ENCODE assay signal across 8 mouse cellular contexts in genomic region chr5:43232149-43232479, GRCm38 (mm10). TPM values are rescaled to one million over a fixed set of nuclear protein-coding genes. Genes with fewer than 3 reads are reported as not detected.
DNase-seq lines count a peak whose midpoint lies in the region; ATAC-seq and TF ChIP-seq lines count a peak whose summit lies in the region.

No protein-coding gene starts in this region.

- WGBS in heart, embryonic 14.5 days: 3% methylated on average over 6 of the region's 6 CpGs
- WGBS in forebrain, embryonic 16.5 days: 1% methylated on average over 6 of the region's 6 CpGs
- 2% methylated on average over 6 of the region's 6 CpGs for WGBS in liver, embryonic 16.5 days (ENCODE audit: insufficient replicate concordance)

- peaks cover 2% of the 10 kb centered on the region in 2 experiments; a peak in 1 of 4 replicates for H3K4me1 ChIP-seq in heart, embryonic 14.5 days (ENCODE audit: control insufficient read depth in 2 of 2, insufficient read depth in 2 of 2, low read length in 2 of 2)
- H3K4me1 ChIP-seq in ES-E14 (ENCODE audit: control insufficient read depth in 2 of 2, insufficient read depth in 2 of 2, low read length in 2 of 2, poor library complexity in 1 of 2): peaks cover 0 to 7% of the 10 kb centered on the region in 2 experiments; a peak in 1 of 4 replicates
- peaks cover 6% of the 10 kb centered on the region for H3K4me1 ChIP-seq in forebrain, embryonic 16.5 days (replicated peaks; ENCODE audit: control insufficient read depth, insufficient read depth, low read length)
- H3K4me1 ChIP-seq in liver, embryonic 16.5 days (ENCODE audit: control insufficient read depth, low read depth, low read length): no peaks in the 10 kb centered on the region; the same call in 1 of the 2 replicates

- no peaks in the 10 kb centered on the region for H3K9me3 ChIP-seq in heart, embryonic 14.5 days (ENCODE audit: control insufficient read depth, low read length)
- H3K9me3 ChIP-seq in ES-E14 (ENCODE audit: control insufficient read depth, insufficient read depth, low read depth, low read length): no peaks in the 10 kb centered on the region
- H3K9me3 ChIP-seq in forebrain, embryonic 16.5 days (ENCODE audit: control insufficient read depth, low read length): no peaks in the 10 kb centered on the region
- H3K9me3 ChIP-seq in liver, embryonic 16.5 days (replicated peaks; ENCODE audit: control insufficient read depth, low read length): no peaks in the 10 kb centered on the region

- H3K9ac ChIP-seq in heart, embryonic 14.5 days (ENCODE audit: low read length): peak overlapping the region; percentile 98
- H3K9ac ChIP-seq in ES-E14 (ENCODE audit: insufficient read depth, low read depth, low read length, poor library complexity, severe bottlenecking): peak overlapping the region; percentile 49; the same call in 1 of the 2 replicates
- peak overlapping the region; percentile 97 for H3K9ac ChIP-seq in forebrain, embryonic 16.5 days (replicated peaks; ENCODE audit: low read depth, low read length)
- H3K9ac ChIP-seq in liver, embryonic 16.5 days (ENCODE audit: low read depth, low read length): peak overlapping the region; percentile 48

- H3K36me3 ChIP-seq in heart, embryonic 14.5 days (ENCODE audit: control insufficient read depth, insufficient read depth, low read length): no peaks in the 10 kb centered on the region
- H3K36me3 ChIP-seq in ES-E14 (ENCODE audit: control insufficient read depth, insufficient read depth, low read length, poor library complexity, severe bottlenecking): no peaks in the 10 kb centered on the region
- no peaks in the 10 kb centered on the region for H3K36me3 ChIP-seq in forebrain, embryonic 16.5 days (ENCODE audit: control insufficient read depth, insufficient read depth)
- no peaks in the 10 kb centered on the region for H3K36me3 ChIP-seq in liver, embryonic 16.5 days (ENCODE audit: control insufficient read depth, insufficient read depth)

- peak overlapping the region; percentile 93 to 100 for H3K4me3 ChIP-seq in heart, embryonic 14.5 days (ENCODE audit: control insufficient read depth in 1 of 2, insufficient read depth in 1 of 2, low read depth in 1 of 2, low read length in 2 of 2)
- peak overlapping the region; percentile 68 to 85 for H3K4me3 ChIP-seq in ES-E14 (ENCODE audit: insufficient read depth in 1 of 2, low read depth in 1 of 2, low read length in 2 of 2, poor library complexity in 1 of 2, severe bottlenecking in 1 of 2)
- peak overlapping the region; percentile 98 for H3K4me3 ChIP-seq in forebrain, embryonic 16.5 days (replicated peaks; ENCODE audit: low read length)
- peak overlapping the region; percentile 68 for H3K4me3 ChIP-seq in liver, embryonic 16.5 days (ENCODE audit: low read depth, low read length)

- in situ Hi-C loops in ES-E14 (cut with MboI; ENCODE audit: low sequenced_read_pairs in 2 of 2, unreplicated experiment in 2 of 2): no loop called here

- intact Hi-C loops in heart, postnatal 36 days (cut with DNase I): loop anchor here (2.0 to 10.0 kb wide), 4 partner anchors 123 to 553 kb away; no protein-coding TSS in a partner anchor

- H3K4me2 ChIP-seq in heart, embryonic 14.5 days (ENCODE audit: low read length): peak overlapping the region; percentile 68
- H3K4me2 ChIP-seq in forebrain, embryonic 16.5 days (ENCODE audit: low read length): peak overlapping the region; percentile 72
- H3K4me2 ChIP-seq in liver, embryonic 16.5 days (ENCODE audit: low read depth, low read length): peak overlapping the region; percentile 86

- ATAC-seq in heart, embryonic 14.5 days (ENCODE audit: insufficient number of reproducible peaks, insufficient read depth, low FRiP score, low read depth): no peak
- ATAC-seq in forebrain, embryonic 16.5 days: no peak
- no peak for ATAC-seq in liver, embryonic 16.5 days (ENCODE audit: low read depth)

- no peak for DNase-seq in heart, postnatal 36 days
- DNase-seq in ES-E14 (ENCODE audit: low read depth, low spot score): no peak
- DNase-seq in ovary, adult 18-20 months (ENCODE audit: low spot score): no peak
- DNase-seq in right cerebral cortex, adult 2 months (ENCODE audit: low spot score in 2 of 2): no peak
- no peak for DNase-seq in layer of hippocampus, adult 18-20 months (ENCODE audit: low spot score in 2 of 2)

- H3K27ac ChIP-seq in heart, embryonic 14.5 days (replicated peaks in 1 of 2; ENCODE audit: control insufficient read depth in 1 of 2, insufficient read depth in 1 of 2, low read depth in 2 of 2, low read length in 2 of 2): peak overlapping the region; percentile 96 to 100
- no peak overlapping the region; the same call in 1 of the 2 replicates for H3K27ac ChIP-seq in ES-E14 (ENCODE audit: insufficient read depth, low read depth, low read length, poor library complexity, severe bottlenecking)
- peak overlapping the region; percentile 96 for H3K27ac ChIP-seq in forebrain, embryonic 16.5 days (ENCODE audit: low read length)
- peak overlapping the region; percentile 94 for H3K27ac ChIP-seq in liver, embryonic 16.5 days (ENCODE audit: low read length)

- H3K27me3 ChIP-seq in heart, embryonic 14.5 days (ENCODE audit: control insufficient read depth, insufficient read depth, low read length): no peaks in the 10 kb centered on the region
- peaks cover 5% of the 10 kb centered on the region; the same call in 1 of the 2 replicates for H3K27me3 ChIP-seq in forebrain, embryonic 16.5 days (replicated peaks; ENCODE audit: control insufficient read depth, insufficient read depth, low read length)
- peaks cover 42% of the 10 kb centered on the region for H3K27me3 ChIP-seq in liver, embryonic 16.5 days (ENCODE audit: control insufficient read depth, insufficient read depth, low read depth, low read length)

TF ChIP-seq in ES-E14, 5 proteins besides CTCF, POLR2A, EP300 and RAD21:
- no peak for TF ChIP-seq HCFC1 (IDR thresholded peaks at IDR 0.05; ENCODE audit: borderline replicate concordance, insufficient read depth, low read length)

RNA-seq across cellular contexts. Expression of gene Cpeb2, which starts 0.9 kb away (rescaled TPM):
- polyA plus RNA-seq in heart, embryonic 14.5 days (2014; fragmentation: Nextera tagmentation; extraction: Ambion mirVana): 7.4 and 7.7 TPM in 2 replicates
- 10 to 100 TPM; 28.5 to 31.9 TPM for total RNA-seq in heart, postnatal 36 days (2021)
- 2.0 and 4.1 TPM in 2 replicates for total RNA-seq in ES-E14 (2012; rRNA removed)
- polyA plus RNA-seq in forebrain, embryonic 16.5 days (2015; fragmentation: Nextera tagmentation; extraction: Ambion mirVana): 7.4 and 8.1 TPM in 2 replicates
- 1.2 and 1.4 TPM in 2 replicates for polyA plus RNA-seq in liver, embryonic 16.5 days (2015; fragmentation: Nextera tagmentation; extraction: Ambion mirVana)
- total RNA-seq in layer of hippocampus, adult 18-20 months (2021): 10 to 100 TPM; 48.1 to 49.6 TPM

Comparison
In these comparisons a context has a peak if more than half of its experiments do, and no peak if none do; other contexts are left out.
1. H3K9ac ChIP-seq: peak in every context shown above with its lines; median percentile 98 in heart, embryonic 14.5 days; 97 in forebrain, embryonic 16.5 days; 49 in ES-E14; 48 in liver, embryonic 16.5 days.